Mouse (Mus musculus): ENCODE data around the gene Capg. TPM values are rescaled to one million over a fixed set of nuclear protein-coding genes. Genes with fewer than 3 reads are reported as not detected.
A peak's percentile ranks its signal among the peaks of the same experiment; 100 is the strongest.

The Capg gene
- polyA plus RNA-seq, 1 experiment, result 0.48 TPM

- Histone ChIP-seq H3K36me3 (ENCODE audit: control insufficient read depth) (no peaks in the 10 kb centered on the region), H3K4me3 (replicated peaks) (peak overlapping the region; percentile 63), H3K9me3 (ENCODE audit: control insufficient read depth, low read length) (no peaks in the 10 kb centered on the region), H3K27me3 (ENCODE audit: control insufficient read depth) (no peaks in the 10 kb centered on the region), H3K4me1 (ENCODE audit: control insufficient read depth) (peaks cover 26% of the 10 kb centered on the region)
- TF ChIP-seq TAL1 (IDR thresholded peaks at IDR 0.05; ENCODE audit: low read length) (no peak), GATA1 (IDR thresholded peaks at IDR 0.05; ENCODE audit: low read length) (no peak)
Observed at GRCm38 (mm10) chr6:72513071-72513440, 31.1 kb upstream of the Capg start.

- no peak for TF ChIP-seq TAL1 (IDR thresholded peaks at IDR 0.05; ENCODE audit: low read length)
- Histone ChIP-seq H3K9me3 (ENCODE audit: control insufficient read depth, low read length) (no peaks in the 10 kb centered on the region), H3K36me3 (ENCODE audit: control insufficient read depth) (no peaks in the 10 kb centered on the region), H3K4me3 (replicated peaks) (no peak overlapping the region), H3K27me3 (ENCODE audit: control insufficient read depth) (no peaks in the 10 kb centered on the region), H3K4me1 (ENCODE audit: control insufficient read depth) (peaks cover 26% of the 10 kb centered on the region)
Observed at GRCm38 (mm10) chr6:72515644-72516043, 28.5 kb upstream of the Capg start.

- peaks cover under 1% of the 10 kb centered on the region for H3K4me1 ChIP-seq (ENCODE audit: control insufficient read depth)
- H3K27me3 ChIP-seq (ENCODE audit: control insufficient read depth), result peaks cover 2% of the 10 kb centered on the region; the same call in 1 of the 2 replicates
- H3K4me3 ChIP-seq (replicated peaks), result no peak overlapping the region
- no peaks in the 10 kb centered on the region for H3K36me3 ChIP-seq (ENCODE audit: control insufficient read depth)
- no peaks in the 10 kb centered on the region for H3K9me3 ChIP-seq (ENCODE audit: control insufficient read depth, low read length)
- TF ChIP-seq TAL1 (IDR thresholded peaks at IDR 0.05; ENCODE audit: low read length) (no peak), GATA1 (IDR thresholded peaks at IDR 0.05; ENCODE audit: low read length) (no peak)
Observed at GRCm38 (mm10) chr6:72518842-72519241, 25.3 kb upstream of the Capg start.

- Histone ChIP-seq H3K9me3 (ENCODE audit: control insufficient read depth, low read length) (no peaks in the 10 kb centered on the region), H3K4me1 (ENCODE audit: control insufficient read depth) (no peaks in the 10 kb centered on the region), H3K27me3 (ENCODE audit: control insufficient read depth) (peaks cover 2% of the 10 kb centered on the region; the same call in 1 of the 2 replicates), H3K36me3 (ENCODE audit: control insufficient read depth) (no peaks in the 10 kb centered on the region), H3K4me3 (replicated peaks) (no peak overlapping the region)
- TF ChIP-seq TAL1 (IDR thresholded peaks at IDR 0.05; ENCODE audit: low read length), result no peak
- TF ChIP-seq GATA1 (IDR thresholded peaks at IDR 0.05; ENCODE audit: low read length), result no peak
Observed at GRCm38 (mm10) chr6:72519303-72519702, 24.9 kb upstream of the Capg start.

- Histone ChIP-seq H3K9me3 (ENCODE audit: control insufficient read depth, low read length) (no peaks in the 10 kb centered on the region), H3K4me3 (replicated peaks) (no peak overlapping the region), H3K36me3 (ENCODE audit: control insufficient read depth) (no peaks in the 10 kb centered on the region), H3K4me1 (ENCODE audit: control insufficient read depth) (no peaks in the 10 kb centered on the region), H3K27me3 (ENCODE audit: control insufficient read depth) (peaks cover 2% of the 10 kb centered on the region; the same call in 1 of the 2 replicates)
- no peak for TF ChIP-seq GATA1 (IDR thresholded peaks at IDR 0.05; ENCODE audit: low read length)
- TF ChIP-seq TAL1 (IDR thresholded peaks at IDR 0.05; ENCODE audit: low read length), result no peak
Observed at GRCm38 (mm10) chr6:72519892-72520663, 24.1 kb upstream of the Capg start.

- no peak overlapping the region for H3K4me3 ChIP-seq (replicated peaks)
- no peaks in the 10 kb centered on the region for H3K36me3 ChIP-seq (ENCODE audit: control insufficient read depth)
- no peaks in the 10 kb centered on the region for H3K9me3 ChIP-seq (ENCODE audit: control insufficient read depth, low read length)
- peaks cover 2% of the 10 kb centered on the region; the same call in 1 of the 2 replicates for H3K27me3 ChIP-seq (ENCODE audit: control insufficient read depth)
- no peak for TF ChIP-seq TAL1 (IDR thresholded peaks at IDR 0.05; ENCODE audit: low read length)
- no peak for TF ChIP-seq GATA1 (IDR thresholded peaks at IDR 0.05; ENCODE audit: low read length)
- H3K4me1 ChIP-seq (ENCODE audit: control insufficient read depth), result no peaks in the 10 kb centered on the region
Observed at GRCm38 (mm10) chr6:72520904-72521303, 23.3 kb upstream of the Capg start.

- Histone ChIP-seq H3K4me3 (replicated peaks) (no peak within 1 kb of the TSS), H3K4me1 (ENCODE audit: control insufficient read depth) (no peaks in the 10 kb centered on the region), H3K27me3 (ENCODE audit: control insufficient read depth) (peaks cover 2% of the 10 kb centered on the region; the same call in 1 of the 2 replicates), H3K36me3 (ENCODE audit: control insufficient read depth) (no peaks in the 10 kb centered on the region), H3K9me3 (ENCODE audit: control insufficient read depth, low read length) (no peaks in the 10 kb centered on the region)
- no peak for TF ChIP-seq GATA1 (IDR thresholded peaks at IDR 0.05; ENCODE audit: low read length)
- no peak for TF ChIP-seq TAL1 (IDR thresholded peaks at IDR 0.05; ENCODE audit: low read length)
Observed at GRCm38 (mm10) chr6:72521607-72522006, 22.6 kb upstream of the Capg start, which contains the start of gene Sh2d6. TSS of gene Sh2d6 (minus strand) at chr6:72521707.

- no peak for TF ChIP-seq TAL1 (IDR thresholded peaks at IDR 0.05; ENCODE audit: low read length)
- TF ChIP-seq GATA1 (IDR thresholded peaks at IDR 0.05; ENCODE audit: low read length), result no peak
- Histone ChIP-seq H3K9me3 (ENCODE audit: control insufficient read depth, low read length) (no peaks in the 10 kb centered on the region), H3K36me3 (ENCODE audit: control insufficient read depth) (no peaks in the 10 kb centered on the region), H3K4me3 (replicated peaks) (no peak overlapping the region), H3K27me3 (ENCODE audit: control insufficient read depth) (peaks cover 2% of the 10 kb centered on the region; the same call in 1 of the 2 replicates), H3K4me1 (ENCODE audit: control insufficient read depth) (no peaks in the 10 kb centered on the region)
Observed at GRCm38 (mm10) chr6:72522288-72522687, 21.9 kb upstream of the Capg start.

GRCm38 (mm10) chr6:72523222-72523621 is 21.0 kb upstream of the Capg start:
- Histone ChIP-seq H3K9me3 (ENCODE audit: control insufficient read depth, low read length) (no peaks in the 10 kb centered on the region), H3K4me1 (ENCODE audit: control insufficient read depth) (no peaks in the 10 kb centered on the region), H3K4me3 (replicated peaks) (no peak overlapping the region), H3K36me3 (ENCODE audit: control insufficient read depth) (no peaks in the 10 kb centered on the region), H3K27me3 (ENCODE audit: control insufficient read depth) (peaks cover 2% of the 10 kb centered on the region; the same call in 1 of the 2 replicates)
- TF ChIP-seq TAL1 (IDR thresholded peaks at IDR 0.05; ENCODE audit: low read length) (no peak), GATA1 (IDR thresholded peaks at IDR 0.05; ENCODE audit: low read length) (no peak)
